Mouse (Mus musculus): Measurements from ENCODE around the gene Gm20388. TPM values are rescaled to one million over a fixed set of nuclear protein-coding genes. Genes with fewer than 3 reads are reported as not detected.

Gm20388 gene
- polyA plus RNA-seq, 1 experiment: 10.6 TPM

- no peak for TF ChIP-seq POLR2A (IDR thresholded peaks at IDR 0.05; ENCODE audit: borderline replicate concordance, control insufficient read depth, low read depth, low read length)
- no peak for TF ChIP-seq CTCF (IDR thresholded peaks at IDR 0.05; ENCODE audit: control insufficient read depth, insufficient read depth, low read length)
- peaks cover 5% of the 10 kb centered on the region for H3K4me1 ChIP-seq (ENCODE audit: control insufficient read depth, insufficient read depth, low read length)
- 68% methylated on average over 4 of the region's 4 CpGs for WGBS
- no peak overlapping the region for H3K27ac ChIP-seq (ENCODE audit: control insufficient read depth, insufficient read depth, low read depth, low read length, poor library complexity)
- no peak overlapping the region for H3K4me3 ChIP-seq (replicated peaks; ENCODE audit: control insufficient read depth, low read depth, low read length)
Measured at GRCm38 (mm10) chr8:122737071-122737470, 2826.4 kb downstream of the Gm20388 start.

- Histone ChIP-seq H3K4me3 (replicated peaks; ENCODE audit: control insufficient read depth, low read depth, low read length) (no peak overlapping the region), H3K27ac (ENCODE audit: control insufficient read depth, insufficient read depth, low read depth, low read length, poor library complexity) (no peak overlapping the region), H3K4me1 (ENCODE audit: control insufficient read depth, insufficient read depth, low read length) (peaks cover 5% of the 10 kb centered on the region)
- TF ChIP-seq CTCF (IDR thresholded peaks at IDR 0.05; ENCODE audit: control insufficient read depth, insufficient read depth, low read length) (no peak), POLR2A (IDR thresholded peaks at IDR 0.05; ENCODE audit: borderline replicate concordance, control insufficient read depth, low read depth, low read length) (no peak)
- 89% methylated on average over 6 of the region's 6 CpGs for WGBS
Measured at GRCm38 (mm10) chr8:122737886-122738285, 2827.2 kb downstream of the Gm20388 start.

GRCm38 (mm10) chr8:122739102-122739725, 2828.6 kb downstream of the Gm20388 start:
- Histone ChIP-seq H3K27ac (ENCODE audit: control insufficient read depth, insufficient read depth, low read depth, low read length, poor library complexity) (no peak overlapping the region; the same call in 1 of the 2 replicates), H3K4me3 (replicated peaks; ENCODE audit: control insufficient read depth, low read depth, low read length) (no peak overlapping the region), H3K4me1 (ENCODE audit: control insufficient read depth, insufficient read depth, low read length) (peaks cover 4% of the 10 kb centered on the region)
- TF ChIP-seq CTCF (IDR thresholded peaks at IDR 0.05; ENCODE audit: control insufficient read depth, insufficient read depth, low read length) (no peak), POLR2A (IDR thresholded peaks at IDR 0.05; ENCODE audit: borderline replicate concordance, control insufficient read depth, low read depth, low read length) (no peak)
- 25% methylated on average over 11 of the region's 11 CpGs for WGBS

- no peak for TF ChIP-seq CTCF (IDR thresholded peaks at IDR 0.05; ENCODE audit: control insufficient read depth, insufficient read depth, low read length)
- TF ChIP-seq POLR2A (IDR thresholded peaks at IDR 0.05; ENCODE audit: borderline replicate concordance, control insufficient read depth, low read depth, low read length): no peak
Measured at GRCm38 (mm10) chr8:122742471-122742870, 2831.8 kb downstream of the Gm20388 start.

GRCm38 (mm10) chr8:122745022-122745749, 2834.5 kb downstream of the Gm20388 start:
- H3K4me3 ChIP-seq (replicated peaks; ENCODE audit: control insufficient read depth, low read depth, low read length): no peak overlapping the region
- no peaks in the 10 kb centered on the region for H3K4me1 ChIP-seq (ENCODE audit: control insufficient read depth, insufficient read depth, low read length)
- no peak overlapping the region for H3K27ac ChIP-seq (ENCODE audit: control insufficient read depth, insufficient read depth, low read depth, low read length, poor library complexity)
- 83% methylated on average over 17 of the region's 17 CpGs for whole genome bisulfite sequencing
- TF ChIP-seq POLR2A (IDR thresholded peaks at IDR 0.05; ENCODE audit: borderline replicate concordance, control insufficient read depth, low read depth, low read length) (no peak), CTCF (IDR thresholded peaks at IDR 0.05; ENCODE audit: control insufficient read depth, insufficient read depth, low read length) (no peak)

More at GRCm38 (mm10) chr8:122742471-122742870, 2831.8 kb downstream of the Gm20388 start:
- no peak overlapping the region for H3K4me3 ChIP-seq (replicated peaks; ENCODE audit: control insufficient read depth, low read depth, low read length)
- H3K4me1 ChIP-seq (ENCODE audit: control insufficient read depth, insufficient read depth, low read length): no peaks in the 10 kb centered on the region; the same call in 1 of the 2 replicates
- no peak overlapping the region for H3K27ac ChIP-seq (ENCODE audit: control insufficient read depth, insufficient read depth, low read depth, low read length, poor library complexity)
- WGBS: 83% methylated on average over 19 of the region's 19 CpGs

- 89% methylated on average over 16 of the region's 16 CpGs for WGBS
- H3K27ac ChIP-seq (ENCODE audit: control insufficient read depth, insufficient read depth, low read depth, low read length, poor library complexity): no peak overlapping the region
- no peak overlapping the region for H3K4me3 ChIP-seq (replicated peaks; ENCODE audit: control insufficient read depth, low read depth, low read length)
- no peaks in the 10 kb centered on the region for H3K4me1 ChIP-seq (ENCODE audit: control insufficient read depth, insufficient read depth, low read length)
- TF ChIP-seq POLR2A (IDR thresholded peaks at IDR 0.05; ENCODE audit: borderline replicate concordance, control insufficient read depth, low read depth, low read length) (no peak), CTCF (IDR thresholded peaks at IDR 0.05; ENCODE audit: control insufficient read depth, insufficient read depth, low read length) (no peak)
Measured at GRCm38 (mm10) chr8:122745750-122746275, 2835.2 kb downstream of the Gm20388 start.

GRCm38 (mm10) chr8:122746439-122746838, 2835.8 kb downstream of the Gm20388 start:
- H3K4me3 ChIP-seq (replicated peaks; ENCODE audit: control insufficient read depth, low read depth, low read length): no peak overlapping the region
- no peaks in the 10 kb centered on the region for H3K4me1 ChIP-seq (ENCODE audit: control insufficient read depth, insufficient read depth, low read length)
- no peak overlapping the region for H3K27ac ChIP-seq (ENCODE audit: control insufficient read depth, insufficient read depth, low read depth, low read length, poor library complexity)
- WGBS: 69% methylated on average over 7 of the region's 7 CpGs
- no peak for TF ChIP-seq POLR2A (IDR thresholded peaks at IDR 0.05; ENCODE audit: borderline replicate concordance, control insufficient read depth, low read depth, low read length)
- TF ChIP-seq CTCF (IDR thresholded peaks at IDR 0.05; ENCODE audit: control insufficient read depth, insufficient read depth, low read length): no peak

- Histone ChIP-seq H3K4me1 (ENCODE audit: control insufficient read depth, insufficient read depth, low read length) (no peaks in the 10 kb centered on the region), H3K27ac (ENCODE audit: control insufficient read depth, insufficient read depth, low read depth, low read length, poor library complexity) (no peak overlapping the region), H3K4me3 (replicated peaks; ENCODE audit: control insufficient read depth, low read depth, low read length) (no peak overlapping the region)
- WGBS: 94% methylated on average over 1 of the region's 1 CpGs
- TF ChIP-seq POLR2A (IDR thresholded peaks at IDR 0.05; ENCODE audit: borderline replicate concordance, control insufficient read depth, low read depth, low read length) (no peak), CTCF (IDR thresholded peaks at IDR 0.05; ENCODE audit: control insufficient read depth, insufficient read depth, low read length) (no peak)
Measured at GRCm38 (mm10) chr8:122747825-122748224, 2837.2 kb downstream of the Gm20388 start.

Measured in bone marrow, adult 2 months (tissue).